Mouse (Mus musculus): ENCODE results near the gene Foxf2. TPM values are rescaled to one million over a fixed set of nuclear protein-coding genes. Genes with fewer than 3 reads are reported as not detected.

The Foxf2 gene
- polyA plus RNA-seq, 1 experiment from 2014 or later = 0.20 TPM

DNA sequence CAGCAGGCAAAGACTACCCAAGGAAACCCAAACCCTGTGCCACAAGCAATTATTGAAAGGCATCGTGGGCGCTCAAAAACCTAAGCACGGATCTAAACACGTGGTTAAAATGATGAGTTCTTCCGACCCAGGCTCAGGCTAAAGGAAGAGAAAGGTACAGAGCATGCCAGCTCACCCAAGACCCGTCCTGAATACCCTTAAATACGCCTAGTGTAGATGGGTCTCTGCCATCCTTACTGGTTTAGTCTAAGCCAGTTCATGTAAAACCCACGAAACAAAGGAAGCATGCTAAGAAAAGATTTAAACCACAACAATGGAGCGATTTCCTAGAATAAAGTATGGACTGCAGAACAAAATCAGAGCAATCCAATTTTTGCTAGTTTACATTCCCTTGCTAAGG, 3.9 kb upstream of the Foxf2 start:
- WGBS = 7% methylated on average over 9 of the region's 9 CpGs
- H3K27ac ChIP-seq (replicated peaks; ENCODE audit: low read depth, low read length) = no peak overlapping the region
- no peaks in the 10 kb centered on the region for H3K36me3 ChIP-seq (ENCODE audit: control insufficient read depth, insufficient read depth, low read length)
- H3K9me3 ChIP-seq (ENCODE audit: control insufficient read depth, low read length) = no peaks in the 10 kb centered on the region
- ATAC-seq (ENCODE audit: insufficient number of reproducible peaks, low FRiP score, low TSS enrichment, low read depth) (no peak), DNase-seq (ENCODE audit: low spot score) (peak; percentile 33)
- peaks cover 28% of the 10 kb centered on the region for H3K4me1 ChIP-seq (ENCODE audit: control insufficient read depth, insufficient read depth, low read length)
- no peak overlapping the region for H3K4me3 ChIP-seq (ENCODE audit: low read depth, low read length)
- H3K4me2 ChIP-seq (ENCODE audit: low read depth, severe bottlenecking) = no peak overlapping the region
- H3K27me3 ChIP-seq (ENCODE audit: control insufficient read depth, insufficient read depth, low read length) = peaks cover 89% of the 10 kb centered on the region
- H3K9ac ChIP-seq (ENCODE audit: low read length) = no peak overlapping the region

DNA sequence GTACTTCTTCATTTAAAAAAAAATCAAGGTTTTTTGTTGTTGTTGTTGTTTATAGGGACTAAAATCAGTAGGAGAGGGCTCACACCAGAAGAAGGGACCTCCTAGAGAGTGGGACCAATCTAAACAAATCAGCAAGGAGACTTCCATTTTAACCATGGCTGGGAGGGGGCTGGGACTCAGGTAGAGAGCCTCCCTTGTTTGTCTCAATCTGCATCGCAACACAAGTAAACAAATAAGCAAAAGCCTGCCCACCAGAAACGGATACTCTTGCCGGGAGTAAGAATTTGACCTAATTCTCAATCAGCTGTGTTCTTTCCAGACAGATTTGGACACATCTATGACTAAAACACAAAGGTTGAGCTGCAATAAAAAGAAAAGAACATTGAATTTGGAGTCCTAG, 3.2 kb upstream of the Foxf2 start:
- Histone ChIP-seq H3K4me1 (ENCODE audit: control insufficient read depth, insufficient read depth, low read length) (peaks cover 30% of the 10 kb centered on the region), H3K4me3 (ENCODE audit: low read depth, low read length) (no peak overlapping the region), H3K9ac (ENCODE audit: low read length) (no peak overlapping the region), H3K36me3 (ENCODE audit: control insufficient read depth, insufficient read depth, low read length) (no peaks in the 10 kb centered on the region), H3K4me2 (ENCODE audit: low read depth, severe bottlenecking) (no peak overlapping the region), H3K27ac (replicated peaks; ENCODE audit: low read depth, low read length) (no peak overlapping the region), H3K9me3 (ENCODE audit: control insufficient read depth, low read length) (no peaks in the 10 kb centered on the region), H3K27me3 (ENCODE audit: control insufficient read depth, insufficient read depth, low read length) (peaks cover 90% of the 10 kb centered on the region)
- under 1% methylated on average over 3 of the region's 3 CpGs for WGBS
- no peak for ATAC-seq (ENCODE audit: insufficient number of reproducible peaks, low FRiP score, low TSS enrichment, low read depth)
- peak; percentile 29 for DNase-seq (ENCODE audit: low spot score)

DNA sequence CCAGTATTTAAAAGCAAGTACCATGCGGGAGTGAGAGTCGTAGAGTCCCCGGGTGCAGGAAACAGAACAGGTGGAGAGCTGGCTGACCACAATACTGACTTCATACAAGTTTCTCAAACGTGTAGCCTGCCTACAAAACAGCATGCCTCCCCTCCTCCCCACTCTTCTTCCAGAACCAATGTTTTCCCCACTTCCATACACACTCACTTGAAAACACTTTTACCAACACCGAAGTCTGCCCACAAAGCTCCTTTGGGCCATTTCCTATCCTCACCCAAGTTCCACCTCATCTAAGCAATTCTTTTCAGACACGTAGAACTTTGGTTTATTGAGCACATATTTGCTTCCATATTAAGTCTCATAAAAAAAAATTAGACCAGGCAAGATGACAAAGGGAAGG, 2.3 kb upstream of the Foxf2 start:
- WGBS = under 1% methylated on average over 6 of the region's 6 CpGs
- H3K9me3 ChIP-seq (ENCODE audit: control insufficient read depth, low read length) = no peaks in the 10 kb centered on the region

GRCm38 (mm10) chr13:31623906-31624860, 1.4 kb upstream of the Foxf2 start:
- Histone ChIP-seq H3K36me3 (ENCODE audit: control insufficient read depth, insufficient read depth, low read length) (no peaks in the 10 kb centered on the region), H3K4me1 (ENCODE audit: control insufficient read depth, insufficient read depth, low read length) (peaks cover 35% of the 10 kb centered on the region), H3K27me3 (ENCODE audit: control insufficient read depth, insufficient read depth, low read length) (peaks cover 93% of the 10 kb centered on the region), H3K4me2 (ENCODE audit: low read depth, severe bottlenecking) (no peak overlapping the region), H3K9ac (ENCODE audit: low read length) (no peak overlapping the region), H3K4me3 (ENCODE audit: low read depth, low read length) (no peak overlapping the region), H3K9me3 (ENCODE audit: control insufficient read depth, low read length) (no peaks in the 10 kb centered on the region), H3K27ac (replicated peaks; ENCODE audit: low read depth, low read length) (no peak overlapping the region)
- under 1% methylated on average over 20 of the region's 20 CpGs for WGBS
- peak; percentile 54 for DNase-seq (ENCODE audit: low spot score)
- peak; percentile 31; the same call in 1 of the 2 replicates for ATAC-seq (ENCODE audit: insufficient number of reproducible peaks, low FRiP score, low TSS enrichment, low read depth)

More for the DNA sequence above, 2.3 kb upstream of the Foxf2 start:
- no peaks in the 10 kb centered on the region for H3K36me3 ChIP-seq (ENCODE audit: control insufficient read depth, insufficient read depth, low read length)
- DNase-seq (ENCODE audit: low spot score) = peak; percentile 40
- ATAC-seq (ENCODE audit: insufficient number of reproducible peaks, low FRiP score, low TSS enrichment, low read depth) = no peak
- no peak overlapping the region for H3K9ac ChIP-seq (ENCODE audit: low read length)
- no peak overlapping the region for H3K4me3 ChIP-seq (ENCODE audit: low read depth, low read length)
- H3K27ac ChIP-seq (replicated peaks; ENCODE audit: low read depth, low read length) = no peak overlapping the region
- peaks cover 30% of the 10 kb centered on the region for H3K4me1 ChIP-seq (ENCODE audit: control insufficient read depth, insufficient read depth, low read length)
- no peak overlapping the region for H3K4me2 ChIP-seq (ENCODE audit: low read depth, severe bottlenecking)
- peaks cover 93% of the 10 kb centered on the region for H3K27me3 ChIP-seq (ENCODE audit: control insufficient read depth, insufficient read depth, low read length)

GRCm38 (mm10) chr13:31624966-31625332, 667 bp upstream of the Foxf2 start:
- Histone ChIP-seq H3K4me3 (ENCODE audit: low read depth, low read length) (peak overlapping the region; percentile 28; the same call in 1 of the 2 replicates), H3K36me3 (ENCODE audit: control insufficient read depth, insufficient read depth, low read length) (no peaks in the 10 kb centered on the region), H3K4me1 (ENCODE audit: control insufficient read depth, insufficient read depth, low read length) (peaks cover 41% of the 10 kb centered on the region), H3K27me3 (ENCODE audit: control insufficient read depth, insufficient read depth, low read length) (peaks cover 93% of the 10 kb centered on the region), H3K27ac (replicated peaks; ENCODE audit: low read depth, low read length) (no peak overlapping the region), H3K9me3 (ENCODE audit: control insufficient read depth, low read length) (no peaks in the 10 kb centered on the region), H3K4me2 (ENCODE audit: low read depth, severe bottlenecking) (peak overlapping the region; percentile 79), H3K9ac (ENCODE audit: low read length) (no peak overlapping the region)
- under 1% methylated on average over 13 of the region's 13 CpGs for WGBS
- ATAC-seq (ENCODE audit: insufficient number of reproducible peaks, low FRiP score, low TSS enrichment, low read depth) (no peak), DNase-seq (ENCODE audit: low spot score) (no peak)

DNA sequence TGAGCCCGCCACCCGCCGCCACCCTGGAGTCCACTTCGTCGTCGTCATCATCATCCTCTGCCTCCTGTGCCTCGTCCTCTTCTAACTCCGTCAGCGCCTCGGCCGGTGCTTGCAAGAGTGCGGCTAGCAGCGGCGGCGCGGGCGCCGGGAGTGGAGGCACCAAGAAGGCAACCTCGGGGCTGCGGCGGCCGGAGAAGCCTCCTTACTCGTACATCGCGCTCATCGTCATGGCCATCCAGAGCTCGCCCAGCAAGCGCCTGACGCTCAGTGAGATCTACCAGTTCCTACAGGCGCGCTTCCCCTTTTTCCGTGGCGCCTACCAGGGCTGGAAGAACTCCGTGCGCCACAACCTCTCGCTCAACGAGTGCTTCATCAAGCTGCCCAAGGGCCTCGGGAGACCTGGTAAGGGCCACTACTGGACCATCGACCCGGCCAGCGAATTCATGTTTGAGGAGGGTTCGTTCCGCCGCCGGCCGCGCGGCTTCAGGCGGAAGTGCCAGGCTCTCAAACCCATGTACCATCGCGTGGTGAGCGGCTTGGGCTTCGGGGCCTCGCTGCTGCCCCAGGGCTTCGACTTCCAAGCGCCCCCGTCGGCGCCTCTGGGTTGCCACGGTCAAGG, 676 bp downstream of the Foxf2 start:
- Histone ChIP-seq H3K4me1 (ENCODE audit: control insufficient read depth, insufficient read depth, low read length) (peaks cover 41% of the 10 kb centered on the region), H3K4me3 (ENCODE audit: low read depth, low read length) (peak overlapping the region; percentile 28), H3K27me3 (ENCODE audit: control insufficient read depth, insufficient read depth, low read length) (peaks cover 92% of the 10 kb centered on the region), H3K9me3 (ENCODE audit: control insufficient read depth, low read length) (no peaks in the 10 kb centered on the region), H3K27ac (replicated peaks; ENCODE audit: low read depth, low read length) (no peak overlapping the region), H3K9ac (ENCODE audit: low read length) (peak overlapping the region; percentile 47), H3K36me3 (ENCODE audit: control insufficient read depth, insufficient read depth, low read length) (no peaks in the 10 kb centered on the region), H3K4me2 (ENCODE audit: low read depth, severe bottlenecking) (peak overlapping the region; percentile 79)
- peak; percentile 74 for DNase-seq (ENCODE audit: low spot score)
- ATAC-seq (ENCODE audit: insufficient number of reproducible peaks, low FRiP score, low TSS enrichment, low read depth) = no peak
- WGBS = under 1% methylated on average over 57 of the region's 60 CpGs

DNA sequence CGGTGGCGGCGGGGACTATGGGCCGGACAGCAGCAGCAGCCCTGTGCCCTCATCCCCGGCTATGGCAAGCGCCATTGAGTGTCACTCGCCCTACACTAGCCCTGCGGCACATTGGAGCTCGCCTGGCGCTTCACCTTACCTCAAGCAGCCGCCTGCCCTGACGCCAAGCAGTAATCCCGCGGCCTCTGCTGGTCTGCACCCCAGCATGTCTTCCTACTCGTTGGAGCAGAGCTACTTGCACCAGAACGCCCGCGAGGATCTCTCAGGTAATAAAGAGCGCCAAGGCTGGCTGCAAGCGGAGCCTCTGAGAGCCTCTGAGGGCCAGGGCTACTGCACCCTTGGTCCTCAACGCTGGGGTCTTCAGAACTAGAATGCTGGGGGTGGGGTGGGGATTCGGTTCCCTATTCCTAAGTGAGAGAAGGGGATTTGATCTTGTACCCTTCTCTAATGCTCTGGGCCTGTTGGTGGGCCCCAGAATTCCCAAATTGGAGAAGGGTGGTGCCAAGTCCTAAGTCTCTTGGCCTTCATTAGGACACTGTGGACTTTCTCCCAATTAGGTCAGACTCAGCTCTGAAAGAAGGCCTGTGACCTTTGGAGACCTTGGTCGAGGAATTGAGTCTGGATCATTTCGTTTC, 1.5 kb downstream of the Foxf2 start:
- ATAC-seq (ENCODE audit: insufficient number of reproducible peaks, low FRiP score, low TSS enrichment, low read depth) (no peak), DNase-seq (ENCODE audit: low spot score) (peak; percentile 67)
- Histone ChIP-seq H3K4me3 (ENCODE audit: low read depth, low read length) (peak overlapping the region; percentile 28), H3K4me1 (ENCODE audit: control insufficient read depth, insufficient read depth, low read length) (peaks cover 41% of the 10 kb centered on the region), H3K9ac (ENCODE audit: low read length) (no peak overlapping the region), H3K27me3 (ENCODE audit: control insufficient read depth, insufficient read depth, low read length) (peaks cover 93% of the 10 kb centered on the region), H3K36me3 (ENCODE audit: control insufficient read depth, insufficient read depth, low read length) (no peaks in the 10 kb centered on the region), H3K4me2 (ENCODE audit: low read depth, severe bottlenecking) (peak overlapping the region; percentile 79), H3K9me3 (ENCODE audit: control insufficient read depth, low read length) (no peaks in the 10 kb centered on the region), H3K27ac (replicated peaks; ENCODE audit: low read depth, low read length) (no peak overlapping the region)
- under 1% methylated on average over 24 of the region's 24 CpGs for WGBS

Measured in limb, embryonic 11.5 days (tissue).